Mouse (Mus musculus) heart, postnatal 0 days (tissue): ENCODE measurements at regions not wholly inside any gene's neighbourhood (a gene's known extent, or its start where the extent isn't known, plus 50 kb on each side); places are given as distances from the start of the nearest gene placed in this dataset.

Experiments used
- CTCF ChIP-seq: IDR thresholded peaks from 2 replicates; pipeline ENCODE4 v1.5.1; 2016; ENCODE audit warnings: antibody characterized with exemption, control low read depth, low read depth
- EP300 ChIP-seq: IDR thresholded peaks from 2 replicates; pipeline ENCODE4 v1.6.1; 2016; ENCODE audit warnings: antibody characterized with exemption, low read depth

DNA sequence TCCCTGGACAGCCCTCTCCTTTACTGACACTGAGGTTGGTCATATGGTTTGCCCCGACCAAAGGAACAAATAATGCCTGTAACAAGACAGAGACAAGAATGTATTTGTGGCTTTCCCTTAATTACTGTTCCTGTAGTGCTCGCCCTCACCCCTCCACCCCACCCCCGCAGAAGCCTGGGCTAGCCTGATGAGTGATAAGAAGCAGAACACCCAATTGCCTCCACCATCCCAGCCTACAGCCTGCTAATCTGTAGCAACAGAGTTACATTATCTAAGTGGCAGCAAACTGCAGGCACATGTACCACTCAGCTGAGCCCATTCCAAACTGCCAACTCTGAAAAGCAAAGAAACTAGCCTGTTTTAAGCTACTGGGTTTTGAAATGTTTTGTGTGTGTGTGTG is 124.7 kb upstream of the Nhs start:
- TF ChIP-seq CTCF (no peak), EP300 (no peak)
